Mouse (Mus musculus): ENCODE measurements at regions not wholly inside any gene's neighbourhood (a gene's known extent, or its start where the extent isn't known, plus 50 kb on each side); places are given as distances from the start of the nearest gene placed in this dataset.
A peak's percentile ranks its signal among the peaks of the same experiment; 100 is the strongest.

DNA sequence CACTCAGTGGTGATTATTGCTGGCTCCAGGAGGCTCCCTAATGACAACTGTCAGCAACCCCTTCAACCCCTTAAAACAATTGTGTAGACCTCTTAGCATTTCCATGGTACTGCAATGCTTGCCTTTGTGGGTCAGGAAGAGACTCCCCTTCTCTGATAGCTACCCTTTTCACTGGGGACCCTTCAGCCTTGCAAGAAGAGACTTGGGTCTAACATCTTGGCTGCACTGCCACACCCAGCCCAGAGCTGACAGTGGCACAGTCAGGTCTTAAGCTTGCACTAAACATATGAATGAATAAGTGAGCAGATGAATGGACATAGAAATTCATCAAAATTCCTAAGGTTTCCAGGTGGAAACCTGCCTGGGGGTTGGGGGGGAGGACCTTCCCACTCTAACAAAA lies 209.0 kb downstream of the Insig2 start:
- ATAC-seq (replicated peaks; ENCODE audit: poor library complexity, severe bottlenecking) = no peak

DNA sequence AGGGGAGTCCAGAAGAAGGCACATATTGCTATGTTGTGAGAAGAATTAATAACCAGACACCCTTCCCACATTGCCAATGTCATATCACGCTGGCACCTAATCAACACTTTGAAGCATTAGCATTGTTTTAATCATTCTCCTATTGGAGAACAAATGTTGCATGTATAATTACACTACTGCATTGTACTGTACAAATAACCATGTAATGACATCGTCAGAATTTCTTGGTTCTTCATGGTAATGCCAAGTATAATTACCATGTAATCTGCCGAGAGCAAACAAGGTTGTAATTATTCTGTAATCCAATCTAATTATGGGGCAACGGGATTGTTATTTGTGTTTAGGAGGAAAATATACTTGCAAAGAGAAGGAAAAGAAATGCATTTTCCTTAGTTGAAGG lies 196.1 kb downstream of the Insig2 start:
- no peak for ATAC-seq (replicated peaks; ENCODE audit: poor library complexity, severe bottlenecking)

DNA sequence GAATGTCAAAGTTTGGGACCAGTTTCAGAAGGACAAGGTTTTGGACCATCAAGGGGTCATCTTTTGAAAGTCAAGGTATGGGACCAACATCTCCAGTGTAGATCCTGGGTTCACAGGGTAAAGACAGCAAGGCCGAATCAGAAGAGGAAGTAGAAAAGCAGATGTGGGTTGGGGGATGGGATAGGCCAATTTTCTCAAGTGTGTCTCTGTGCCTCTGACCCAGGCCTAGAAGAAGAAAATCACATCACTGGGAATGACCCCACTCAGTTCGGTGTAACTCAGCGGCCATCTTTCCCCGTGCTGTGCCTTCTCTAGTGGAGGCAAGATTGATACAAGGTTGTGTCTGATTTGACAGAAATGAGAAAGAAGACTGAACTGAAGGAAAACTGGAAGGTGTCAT lies 195.5 kb downstream of the Insig2 start:
- no peak for ATAC-seq (replicated peaks; ENCODE audit: poor library complexity, severe bottlenecking)

DNA sequence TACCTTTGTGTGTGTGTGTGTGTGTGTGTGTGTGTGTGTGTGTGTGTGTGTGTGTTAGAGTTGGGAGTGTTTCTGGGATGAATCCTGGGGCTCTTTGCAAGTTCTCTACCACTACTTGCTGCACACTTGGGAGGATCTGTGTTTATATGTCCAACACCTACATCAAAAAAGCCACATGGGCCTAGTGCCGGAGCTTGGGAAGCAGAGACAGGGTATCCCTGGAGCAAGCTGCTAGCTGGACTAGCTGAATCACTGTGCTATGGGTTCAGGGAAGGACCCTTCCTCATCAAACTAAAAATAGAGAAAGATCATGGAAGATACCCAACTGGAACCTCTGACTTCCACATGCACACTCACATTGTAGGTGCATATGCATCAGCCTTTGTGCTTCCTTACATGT lies 187.4 kb downstream of the Insig2 start:
- no peak for ATAC-seq (replicated peaks; ENCODE audit: poor library complexity, severe bottlenecking)

DNA sequence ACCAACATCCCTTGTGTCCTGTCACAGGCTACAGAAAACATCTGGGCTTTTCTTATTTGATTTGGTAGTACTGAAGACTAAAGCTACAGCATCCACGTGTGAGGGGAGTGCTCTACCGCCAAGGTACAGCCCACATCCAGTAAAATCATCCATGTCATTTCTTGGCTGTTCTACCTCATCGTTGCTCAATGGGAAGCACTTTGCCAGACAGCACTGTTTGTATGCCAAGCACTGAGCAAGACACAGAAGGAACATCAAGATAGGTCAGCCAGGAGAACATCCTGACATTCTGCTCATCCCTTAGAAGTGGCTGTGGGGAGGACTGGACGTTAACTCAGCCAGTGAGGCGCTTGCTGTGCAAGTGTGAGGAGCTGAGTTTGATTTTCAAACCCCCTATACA lies 178.9 kb downstream of the Insig2 start:
- ATAC-seq (replicated peaks; ENCODE audit: poor library complexity, severe bottlenecking) = no peak

DNA sequence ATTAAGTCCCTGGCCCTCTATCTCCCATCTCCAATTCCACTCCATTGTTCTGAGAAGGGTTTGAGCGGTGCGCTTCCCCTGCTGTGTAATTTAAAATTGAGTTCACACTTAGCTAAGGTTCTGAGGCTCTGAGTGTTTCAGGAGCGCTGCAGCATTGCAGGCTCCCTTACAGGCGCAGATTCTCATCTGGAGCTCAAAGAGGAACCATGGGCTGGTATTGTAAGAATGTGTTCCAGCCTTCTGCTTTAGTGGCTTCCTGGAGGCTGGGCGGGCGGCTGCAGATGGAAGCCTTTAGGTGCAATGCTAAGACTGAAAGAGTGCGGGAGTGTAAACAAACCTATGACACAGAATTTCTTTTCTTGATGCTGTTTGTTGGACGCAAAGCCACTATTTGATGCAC lies 177.8 kb downstream of the Insig2 start:
- ATAC-seq (replicated peaks; ENCODE audit: poor library complexity, severe bottlenecking) = no peak

DNA sequence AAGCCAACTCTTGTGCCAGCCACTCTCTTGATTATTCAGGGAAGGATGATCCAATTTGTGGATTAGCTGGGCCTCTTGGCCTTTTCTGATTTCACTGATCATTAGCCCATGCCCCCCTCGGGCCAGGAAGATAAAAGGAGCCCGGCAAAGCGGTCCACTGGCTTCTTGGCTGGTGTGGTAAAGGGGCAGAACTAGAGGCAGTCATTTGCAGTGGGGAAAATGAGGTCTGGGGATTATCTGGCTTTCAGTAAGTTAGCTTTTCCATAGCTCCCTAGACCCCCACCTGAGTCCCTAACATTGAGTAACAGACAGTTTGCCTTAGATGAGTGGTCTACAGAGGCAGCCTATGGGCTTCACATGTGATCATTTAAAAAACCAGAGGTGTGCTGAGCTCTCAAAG lies 163.7 kb downstream of the Insig2 start:
- no peak for ATAC-seq (replicated peaks; ENCODE audit: poor library complexity, severe bottlenecking)

DNA sequence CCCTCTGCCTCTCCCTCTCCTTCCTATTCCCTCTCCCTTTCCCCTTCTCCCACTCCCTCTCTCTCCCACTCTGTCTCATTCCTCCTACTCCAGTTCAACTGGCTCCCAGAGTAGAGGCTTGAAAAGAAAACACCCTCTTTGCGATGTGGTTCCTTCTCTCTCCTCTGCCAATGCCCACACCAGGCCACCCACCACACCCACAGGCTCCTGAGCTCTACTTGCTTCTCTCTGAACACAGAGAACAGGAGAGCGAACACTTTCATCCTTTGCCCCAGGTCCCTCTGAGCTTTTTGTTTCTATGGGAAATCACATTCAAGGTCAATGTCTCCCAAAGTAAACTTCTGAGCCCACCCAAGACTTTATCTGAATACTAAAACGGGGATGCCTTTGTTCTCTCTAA lies 155.8 kb downstream of the Insig2 start:
- ATAC-seq (replicated peaks; ENCODE audit: poor library complexity, severe bottlenecking) = no peak

DNA sequence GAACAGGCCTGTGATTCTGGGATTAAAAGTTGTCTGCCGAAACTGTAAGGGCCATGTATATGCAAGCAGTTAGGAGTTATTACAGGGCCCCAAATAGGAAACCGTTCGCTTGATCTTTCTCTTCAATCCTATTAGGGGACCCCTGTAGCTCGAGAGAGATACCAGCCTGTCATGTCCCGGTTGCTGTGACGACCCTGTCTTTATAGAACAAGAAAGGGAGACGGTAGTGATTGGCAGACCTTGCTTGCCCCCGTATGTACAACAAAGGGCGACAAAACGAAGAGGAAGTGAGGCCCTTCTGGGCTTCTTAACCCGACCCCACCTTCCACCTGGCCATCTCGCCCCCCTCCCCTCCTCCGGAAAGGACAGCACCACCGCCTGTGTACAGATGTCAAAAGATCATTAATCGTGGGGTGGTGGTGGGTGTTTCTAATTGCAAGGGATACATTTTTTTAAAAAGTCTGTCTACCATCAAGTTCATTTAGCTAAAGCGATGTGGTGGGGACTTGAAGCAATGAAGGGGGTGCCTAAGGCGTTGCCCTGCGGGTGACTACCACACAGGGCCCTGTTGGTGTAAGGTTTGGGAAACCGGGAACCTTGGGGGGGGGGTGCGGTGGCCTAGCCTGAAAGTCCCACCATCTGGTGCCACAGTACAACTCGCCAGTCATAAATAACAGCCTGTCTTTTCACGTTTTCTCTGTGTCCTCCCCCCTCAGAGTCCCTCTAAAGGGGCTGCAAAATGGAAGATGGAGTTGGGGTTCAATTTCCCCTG lies 155.1 kb downstream of the Insig2 start:
- ATAC-seq (replicated peaks; ENCODE audit: poor library complexity, severe bottlenecking) = no peak

DNA sequence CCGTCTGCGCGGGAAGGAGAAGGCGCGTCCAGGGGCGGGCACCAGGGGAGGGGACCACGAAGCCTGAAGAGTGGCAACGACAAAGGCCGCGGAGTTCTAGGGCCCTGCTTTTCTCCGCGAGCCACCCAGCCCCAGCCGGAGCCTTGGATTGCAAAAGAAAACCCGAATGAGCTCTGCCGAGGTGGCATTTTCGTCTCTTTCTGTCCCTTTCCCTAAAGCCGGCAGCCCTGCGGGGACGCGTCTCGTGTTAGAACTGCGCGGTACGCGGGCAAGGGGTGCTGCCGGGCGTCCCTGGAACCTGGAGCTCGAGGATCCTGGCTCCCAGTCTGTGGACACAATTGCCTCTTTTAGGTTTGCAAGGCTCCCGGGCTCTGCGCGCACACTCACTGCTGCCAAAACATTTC lies 154.5 kb downstream of the Insig2 start:
- ATAC-seq (replicated peaks; ENCODE audit: poor library complexity, severe bottlenecking) = no peak

DNA sequence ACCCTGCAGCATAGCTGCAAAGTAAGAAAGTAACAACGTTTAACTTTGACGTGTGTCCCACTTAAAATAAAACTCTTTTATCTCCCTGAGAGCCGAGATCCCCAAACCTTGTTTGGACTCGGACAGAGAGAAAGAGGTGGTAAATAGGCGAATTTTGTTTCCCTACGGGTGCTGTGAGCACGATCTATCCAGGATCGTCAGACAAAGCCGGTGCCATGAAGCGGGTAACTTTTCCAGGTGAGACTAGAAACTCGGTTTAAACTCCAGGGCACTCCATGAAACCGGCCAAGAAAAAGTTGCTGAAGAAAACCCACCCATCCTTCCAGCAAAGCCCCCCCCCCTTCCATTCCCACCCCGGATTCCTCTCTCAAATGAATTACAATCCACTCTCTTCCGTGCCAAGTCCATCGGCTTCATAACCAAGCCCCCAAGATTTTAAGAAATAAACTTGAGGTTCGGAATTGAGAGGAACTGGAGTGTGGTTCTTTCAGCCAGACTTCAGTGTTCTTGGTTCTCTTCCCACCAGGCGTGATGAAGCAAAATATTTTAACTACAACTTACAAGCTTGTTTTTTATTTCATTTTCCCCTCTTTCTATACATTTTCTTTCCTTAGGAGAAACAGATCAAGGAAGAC lies 153.7 kb downstream of the Insig2 start:
- no peak for ATAC-seq (replicated peaks; ENCODE audit: poor library complexity, severe bottlenecking)

DNA sequence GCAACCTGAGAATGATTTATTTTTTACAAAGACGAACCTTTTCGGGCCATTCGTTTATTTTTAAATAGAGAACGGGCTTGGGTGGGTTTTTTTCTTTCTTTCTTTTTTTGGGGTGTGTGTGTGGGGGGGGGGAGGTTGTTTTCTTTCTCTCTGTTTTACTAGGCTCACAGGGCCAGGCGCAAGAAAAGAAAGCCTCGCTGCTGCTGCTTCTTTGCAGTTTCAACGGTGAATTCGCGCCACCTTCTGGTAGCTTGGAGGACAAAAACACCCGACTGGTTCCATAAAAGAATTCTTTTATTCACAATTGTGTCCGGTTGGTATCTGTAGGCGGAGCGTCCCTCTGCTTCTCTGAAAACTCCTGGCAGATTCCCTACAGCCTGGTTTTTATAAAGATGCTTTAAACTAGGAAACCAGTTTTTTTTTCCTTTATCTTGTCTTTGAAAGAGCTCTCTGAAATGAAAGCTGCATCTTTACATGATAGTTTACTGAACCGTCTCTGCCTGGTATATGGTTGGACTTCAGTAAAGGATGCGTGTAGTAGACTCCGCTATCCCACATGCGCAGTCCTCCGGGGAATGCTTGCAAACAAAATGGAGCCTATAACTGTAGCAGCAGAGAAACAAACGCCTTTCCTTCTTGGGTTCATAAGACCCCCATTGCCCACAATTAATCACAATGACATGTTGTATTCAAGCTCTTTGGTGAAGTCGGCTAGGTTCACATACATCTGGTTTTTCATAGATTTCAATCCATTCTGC lies 151.9 kb downstream of the Insig2 start:
- no peak; the same call in 1 of the 2 replicates for ATAC-seq (replicated peaks; ENCODE audit: poor library complexity, severe bottlenecking)

DNA sequence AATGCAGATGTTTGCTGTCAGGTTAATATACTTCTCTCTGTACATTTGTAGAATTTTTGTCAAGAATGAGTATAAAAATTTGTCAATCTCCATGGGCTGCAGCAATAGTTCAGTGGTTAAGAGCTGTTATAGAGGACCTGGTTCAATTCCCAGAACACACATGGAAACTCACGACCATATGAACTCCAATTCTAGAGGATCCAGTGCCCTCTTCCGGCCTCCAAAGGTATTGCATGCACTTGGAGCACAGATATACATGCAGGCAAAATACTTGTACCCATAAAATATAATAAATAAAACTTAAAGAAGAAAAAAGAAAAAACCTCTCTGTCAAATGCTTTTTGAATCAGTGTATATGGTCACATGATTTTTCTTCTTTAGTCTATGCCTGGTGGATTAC lies 143.5 kb downstream of the Insig2 start:
- ATAC-seq (replicated peaks; ENCODE audit: poor library complexity, severe bottlenecking) = no peak

DNA sequence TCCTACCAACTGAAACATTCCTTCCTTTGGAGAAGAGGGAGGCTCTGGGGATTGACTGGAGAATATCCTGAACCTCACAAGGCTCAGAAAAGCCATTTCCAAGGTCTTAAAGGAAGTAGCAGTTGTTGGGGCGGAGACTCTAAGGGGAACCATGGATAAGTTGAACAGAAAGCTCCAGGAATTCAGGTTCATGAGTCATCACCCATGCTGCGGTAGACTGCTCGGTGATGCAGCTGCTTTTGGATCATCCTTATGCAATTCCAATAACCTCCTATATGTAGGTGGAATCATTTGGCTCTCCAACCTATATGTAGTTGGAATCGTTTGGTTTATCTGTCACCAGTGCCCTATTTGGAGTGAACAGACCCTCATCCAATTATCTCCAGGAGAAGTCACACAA lies 137.6 kb downstream of the Insig2 start:
- no peak for ATAC-seq (replicated peaks; ENCODE audit: poor library complexity, severe bottlenecking)

DNA sequence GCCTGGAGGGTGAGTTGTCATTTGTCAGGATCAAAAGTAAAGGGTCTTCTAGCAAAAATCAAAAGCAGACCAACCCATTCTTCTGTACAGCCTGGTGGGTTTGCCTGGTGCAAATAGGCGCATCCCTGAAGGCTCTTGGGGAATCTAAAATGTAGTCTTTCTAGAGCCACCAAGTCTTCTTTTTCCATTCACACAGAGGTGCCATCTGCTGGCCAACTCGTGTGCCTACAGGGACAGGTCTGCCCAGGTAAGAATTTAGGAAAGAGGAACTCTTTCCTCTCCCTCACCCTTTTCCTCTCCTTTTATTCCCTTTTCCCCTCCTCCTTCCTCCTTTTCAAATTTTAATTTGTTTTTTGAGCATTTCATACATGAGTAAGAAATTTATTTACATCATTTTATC lies 116.5 kb downstream of the Insig2 start:
- ATAC-seq (replicated peaks; ENCODE audit: poor library complexity, severe bottlenecking) = no peak

DNA sequence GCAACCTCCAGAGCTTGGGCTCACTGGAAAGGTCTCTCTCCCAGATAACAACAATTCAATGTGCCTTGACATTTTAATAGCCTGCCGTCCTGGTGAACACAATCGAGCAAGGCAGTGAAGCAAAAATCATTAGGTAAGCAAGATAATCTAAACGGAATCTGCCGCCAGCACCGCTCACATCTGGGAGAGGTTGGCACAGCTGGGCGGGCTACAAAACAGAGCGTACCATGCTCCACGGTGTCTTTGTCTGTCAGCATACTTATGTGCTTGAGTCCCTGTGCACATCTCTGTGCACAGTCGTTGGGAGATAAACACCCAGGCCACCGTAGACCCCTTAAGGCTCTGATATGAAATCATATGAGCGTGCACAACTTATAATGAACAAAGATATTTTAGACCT lies 108.1 kb downstream of the Insig2 start:
- no peak for ATAC-seq (replicated peaks; ENCODE audit: poor library complexity, severe bottlenecking)

DNA sequence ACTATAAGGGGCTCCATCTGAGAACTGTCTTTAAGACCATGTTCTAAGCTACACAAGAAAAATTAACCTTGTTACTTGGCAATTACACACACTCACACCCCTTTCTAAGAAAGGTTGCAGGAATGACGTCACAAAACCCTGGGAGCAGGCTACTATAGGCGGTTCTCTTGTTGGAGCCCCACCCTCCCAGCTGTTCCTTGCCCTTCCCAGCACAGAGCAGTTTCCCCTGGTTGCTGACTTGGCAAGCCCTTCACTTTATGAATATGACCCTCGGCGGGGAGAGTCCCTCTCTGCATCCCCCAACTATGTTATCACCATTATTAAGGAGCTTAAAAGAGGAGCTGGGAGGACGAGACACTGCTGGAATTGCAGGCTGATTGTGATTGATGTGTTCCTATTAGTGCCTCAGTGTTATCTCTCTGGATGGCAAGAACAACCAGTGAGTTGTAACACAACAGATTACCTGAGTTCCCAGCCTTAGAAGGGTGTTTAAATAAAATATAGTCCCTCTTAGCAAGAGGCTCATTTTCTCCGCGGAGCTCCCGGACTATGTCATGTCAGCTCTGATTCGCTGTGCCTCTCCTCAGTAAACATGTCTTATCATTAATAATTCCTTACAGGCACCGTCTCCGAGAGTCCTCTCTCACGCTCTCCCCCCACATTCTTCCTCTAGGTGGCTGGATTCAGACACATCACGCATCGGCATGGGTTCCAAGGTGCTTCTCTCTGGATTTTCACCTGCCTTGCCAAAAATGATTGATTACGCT lies 105.7 kb downstream of the Insig2 start:
- ATAC-seq (replicated peaks; ENCODE audit: poor library complexity, severe bottlenecking) = no peak

DNA sequence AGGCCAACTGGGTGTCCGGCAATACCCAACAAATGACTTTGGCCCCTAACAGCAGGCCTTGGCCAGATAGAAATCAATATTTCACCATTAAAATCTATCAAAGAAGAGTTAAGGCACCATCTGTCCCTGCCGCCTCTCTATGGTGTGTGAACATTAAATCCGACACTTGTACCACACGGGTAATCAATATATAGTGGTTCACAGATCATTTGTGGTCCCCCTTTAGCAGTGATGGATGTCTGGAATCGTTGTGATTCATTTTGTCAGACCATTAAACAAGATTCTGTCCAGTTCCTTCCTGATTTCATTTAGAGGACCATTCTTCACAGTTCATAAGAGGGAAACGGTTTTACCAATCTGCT lies 105.2 kb downstream of the Insig2 start:
- ATAC-seq (replicated peaks; ENCODE audit: poor library complexity, severe bottlenecking) = no peak

DNA sequence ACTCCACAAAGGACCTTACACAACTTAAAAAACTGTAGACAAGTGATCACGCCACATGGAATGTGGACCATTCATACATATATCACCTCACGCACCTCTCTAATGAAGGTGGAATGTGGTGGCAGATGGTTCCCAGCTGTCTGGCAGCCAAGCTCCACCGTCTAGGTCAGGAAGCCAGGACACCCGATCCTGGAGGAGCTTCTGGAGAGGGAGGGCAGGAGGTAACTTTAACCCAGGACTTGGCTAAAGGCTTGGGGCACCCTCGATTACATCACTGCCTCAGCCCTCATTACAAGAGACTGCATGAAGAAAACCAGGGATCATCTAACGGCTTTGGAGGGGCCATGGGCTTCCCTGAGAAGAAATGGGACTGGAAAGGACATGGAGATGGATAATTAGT lies 88.8 kb downstream of the Insig2 start:
- no peak for ATAC-seq (replicated peaks; ENCODE audit: poor library complexity, severe bottlenecking)

DNA sequence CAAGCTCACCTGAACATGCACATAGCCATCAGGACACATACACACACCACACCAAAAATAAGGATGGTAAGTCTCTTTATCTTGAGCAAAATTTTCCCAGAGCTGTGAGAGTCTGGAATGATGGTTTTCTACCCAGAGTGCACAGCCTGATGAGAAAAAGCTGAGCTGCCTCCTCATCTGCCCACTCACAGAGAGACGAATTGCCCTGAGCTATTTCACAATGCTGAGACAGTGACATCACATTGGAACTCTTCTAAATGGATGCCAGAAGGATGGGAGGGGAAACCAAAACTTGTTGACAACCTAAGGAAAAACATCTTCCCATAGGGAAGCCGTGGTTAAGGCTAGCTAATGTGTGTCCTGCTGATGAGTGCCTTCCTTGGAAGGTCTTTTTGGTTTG lies 84.8 kb downstream of the Insig2 start:
- ATAC-seq (replicated peaks; ENCODE audit: poor library complexity, severe bottlenecking) = no peak

DNA sequence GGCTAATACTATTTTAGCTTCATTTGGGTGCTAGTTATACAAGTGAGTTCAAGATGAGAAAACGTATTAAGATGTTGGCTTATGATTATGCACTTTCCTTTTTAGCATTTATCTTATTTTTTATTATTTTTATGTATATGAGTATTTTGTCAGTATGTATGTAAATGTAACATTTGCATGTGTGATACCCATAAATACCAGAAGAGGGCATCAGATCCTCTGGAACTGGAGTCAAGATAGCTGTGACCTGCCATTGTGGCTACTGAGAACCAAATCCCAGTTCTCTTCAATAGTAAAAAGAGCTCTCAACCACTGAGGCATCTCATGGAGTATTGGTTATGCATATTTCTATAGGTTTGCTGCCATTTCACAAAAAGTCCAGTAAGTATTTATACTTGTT lies 83.3 kb downstream of the Insig2 start:
- peak; percentile 55; the same call in 1 of the 2 replicates for ATAC-seq (replicated peaks; ENCODE audit: poor library complexity, severe bottlenecking)

All from granulocyte monocyte progenitor cell, adult 5-6 weeks (primary cell).